Mouse (Mus musculus) adrenal gland, adult 2 months (tissue): Measurements from ENCODE around the gene Hspb9. TPM values are rescaled to one million over a fixed set of nuclear protein-coding genes. Genes with fewer than 3 reads are reported as not detected.

Experiments
- DNase-seq: peaks from one replicate; pipeline ENCODE4 v3.0.0; 2021
- long read RNA-seq: library from polyadenylated mRNA; stranded (forward); transcript quantifications from one replicate; pipeline ENCODE4 v2.0.0, GENCODE M21; 2021
- polyA plus RNA-seq: library from polyadenylated mRNA; depleted of rRNA; stranded (reverse); fragments of >200 nt; gene quantifications from 2 replicates; pipeline ENCODE4 v1.2.3, GENCODE M21; 2012; rRNA removed
- total RNA-seq, 2 experiments: library from RNA; stranded (reverse); gene quantifications; 2 replicates each; pipeline ENCODE4 v1.2.3; 2021

The Hspb9 gene
- total RNA-seq (not detected), polyA plus RNA-seq (not detected in 2 replicates)
- long read RNA-seq: 0 reads

- DNase-seq: peak; percentile 87
Measured at GRCm38 (mm10) chr11:100713735-100714533, at the start of gene Hspb9. TSS of gene Hspb9 (plus strand) at chr11:100713850.

- DNase-seq: no peak
Measured at GRCm38 (mm10) chr11:100671049-100671448, 42.6 kb upstream of the Hspb9 start.

GRCm38 (mm10) chr11:100671956-100672355 lies 41.7 kb upstream of the Hspb9 start:
- DNase-seq: no peak

GRCm38 (mm10) chr11:100673169-100673568 lies 40.5 kb upstream of the Hspb9 start:
- DNase-seq: peak; percentile 75

GRCm38 (mm10) chr11:100677810-100678209 lies 35.8 kb upstream of the Hspb9 start:
- no peak for DNase-seq

- no peak for DNase-seq
Measured at GRCm38 (mm10) chr11:100681826-100682225, 31.8 kb upstream of the Hspb9 start.

- no peak for DNase-seq
Measured at GRCm38 (mm10) chr11:100682526-100682925, 31.1 kb upstream of the Hspb9 start.

- DNase-seq: no peak
Measured at GRCm38 (mm10) chr11:100684084-100684483, 29.6 kb upstream of the Hspb9 start.

- no peak for DNase-seq
Measured at GRCm38 (mm10) chr11:100685371-100685770, 28.3 kb upstream of the Hspb9 start.

GRCm38 (mm10) chr11:100687265-100687664 lies 26.4 kb upstream of the Hspb9 start:
- no peak for DNase-seq

GRCm38 (mm10) chr11:100688443-100688842 lies 25.2 kb upstream of the Hspb9 start:
- no peak for DNase-seq

- DNase-seq: no peak
Measured at GRCm38 (mm10) chr11:100690389-100690788, 23.3 kb upstream of the Hspb9 start.

GRCm38 (mm10) chr11:100692164-100692616 lies 21.5 kb upstream of the Hspb9 start, which contains the start of gene Zfp385c:
TSS of gene Zfp385c (minus strand) at chr11:100692455.
- no peak for DNase-seq

GRCm38 (mm10) chr11:100693154-100693553 lies 20.5 kb upstream of the Hspb9 start:
- no peak for DNase-seq

GRCm38 (mm10) chr11:100694926-100695325 lies 18.7 kb upstream of the Hspb9 start:
- peak; percentile 82 for DNase-seq

- DNase-seq: peak; percentile 78
Measured at GRCm38 (mm10) chr11:100697921-100698320, 15.7 kb upstream of the Hspb9 start.

- no peak for DNase-seq
Measured at GRCm38 (mm10) chr11:100700710-100701109, 12.9 kb upstream of the Hspb9 start.

GRCm38 (mm10) chr11:100701301-100701700 lies 12.3 kb upstream of the Hspb9 start:
- peak; percentile 92 for DNase-seq

- peak; percentile 74 for DNase-seq
Measured at GRCm38 (mm10) chr11:100702081-100702851, 11.4 kb upstream of the Hspb9 start.

GRCm38 (mm10) chr11:100702906-100703305 lies 10.7 kb upstream of the Hspb9 start:
- no peak for DNase-seq

- no peak for DNase-seq
Measured at GRCm38 (mm10) chr11:100703366-100703765, 10.3 kb upstream of the Hspb9 start.

GRCm38 (mm10) chr11:100703851-100704531 lies 9.7 kb upstream of the Hspb9 start, which contains the start of gene Dhx58:
TSS of gene Dhx58 (minus strand) at chr11:100704271.
- DNase-seq: peak; percentile 71
